Mouse (Mus musculus) heart, adult 2 months (tissue): Measurements from ENCODE around the gene Prpmp5.
"Not testable (repeated sequence)": the region's sequence is repeated elsewhere in the genome, so short reads cannot be mapped to it uniquely, and the experiment has no call there.

Source experiments
- CTCF ChIP-seq: fragments of 200-600 bp; IDR thresholded peaks from 2 replicates; pipeline ENCODE4 v1.8.1; 2022; ENCODE audit warnings: antibody characterized with exemption, mild to moderate bottlenecking, moderate library complexity
- EP300 ChIP-seq: fragments of 200-500 bp; IDR thresholded peaks from 2 replicates; pipeline ENCODE4 v1.6.1; 2011; ENCODE audit warnings: low read depth, low read length, control low read depth; ENCODE audit not compliant: insufficient read depth
- POLR2A ChIP-seq: fragments of 200-500 bp; IDR thresholded peaks from 2 replicates; pipeline ENCODE4 v1.6.1; 2011; ENCODE audit warnings: mild to moderate bottlenecking, low read depth, low read length, control low read depth; ENCODE audit not compliant: insufficient read depth

GRCm38 (mm10) chr6:132364034-132364433, 49.5 kb upstream of the Prpmp5 start, which contains the start of gene Gm8882:
- TF ChIP-seq EP300, POLR2A, CTCF: not testable (repeated sequence)
